Mouse (Mus musculus) heart, embryonic 11.5 days (tissue): ENCODE results near the gene Ifnlr1. TPM values are rescaled to one million over a fixed set of nuclear protein-coding genes. Genes with fewer than 3 reads are reported as not detected.

Experiments
- ATAC-seq: fragments of 200-750 bp; cut with Nextera tagmentation; replicated peaks from 2 replicates; pipeline ENCODE4 v1.8.0; 2017; ENCODE audit warnings: moderate library complexity; ENCODE audit not compliant: insufficient number of reproducible peaks, low FRiP score, low TSS enrichment
- H3K27ac ChIP-seq: fragments of 300-500 bp; sonication (generic); 2 replicates; pipeline ENCODE4 v1.5.1; 2014; ENCODE audit warnings: mild to moderate bottlenecking, low read depth, low read length
- H3K27me3 ChIP-seq: fragments of 300-500 bp; sonication (generic); 2 replicates; pipeline ENCODE4 v1.6.1; 2014; ENCODE audit warnings: mild to moderate bottlenecking, low read length, mixed read lengths; ENCODE audit not compliant: control insufficient read depth, insufficient read depth
- H3K36me3 ChIP-seq: fragments of 300-500 bp; sonication (generic); 2 replicates; pipeline ENCODE4 v1.6.1; 2014; ENCODE audit warnings: mild to moderate bottlenecking, low read length, moderate library complexity, mixed read lengths; ENCODE audit not compliant: control insufficient read depth, insufficient read depth
- H3K4me1 ChIP-seq: fragments of 300-500 bp; sonication (generic); 2 replicates; pipeline ENCODE4 v1.6.1; 2014; ENCODE audit warnings: low read length; ENCODE audit not compliant: control insufficient read depth, insufficient read depth
- H3K4me2 ChIP-seq: fragments of 300-500 bp; sonication (generic); 2 replicates; pipeline ENCODE4 v1.6.1; 2014; ENCODE audit warnings: mild to moderate bottlenecking, moderate library complexity
- H3K4me3 ChIP-seq: fragments of 300-500 bp; sonication (generic); 2 replicates; pipeline ENCODE4 v1.5.1; 2014; ENCODE audit warnings: low read depth, low read length
- H3K9ac ChIP-seq: fragments of 300-500 bp; sonication (generic); 2 replicates; pipeline ENCODE4 v1.6.1; 2014; ENCODE audit warnings: mild to moderate bottlenecking, low read depth, low read length, moderate library complexity
- H3K9me3 ChIP-seq: fragments of 300-500 bp; sonication (generic); replicated peaks from 2 replicates; pipeline ENCODE4 v1.6.1; 2016; ENCODE audit warnings: low read length; ENCODE audit not compliant: control insufficient read depth
- WGBS: fragments of 180-500 bp; shearing (Covaris S2); extraction: QIAGEN DNeasy Blood & Tissue Kit; methylation state at CpG from one replicate; pipeline ENCODE4 v1.1.7; 2014; ENCODE audit not compliant: insufficient replicate concordance; 5-methylcytosine and 5-hydroxymethylcytosine counted together
- polyA plus RNA-seq: library from polyadenylated mRNA; unstranded; fragments of >200 nt; fragmentation: Nextera tagmentation; extraction: Ambion mirVana; gene quantifications from 2 replicates; pipeline ENCODE4 v1.2.1, GENCODE M21; 2014

Gene Ifnlr1
- polyA plus RNA-seq, 1 experiment from 2014 or later = 0.20 TPM

- Histone ChIP-seq H3K27me3 (no peaks in the 10 kb centered on the region; the same call in 1 of the 2 replicates), H3K36me3 (no peaks in the 10 kb centered on the region), H3K9ac (no peak overlapping the region), H3K4me3 (no peak overlapping the region), H3K27ac (peak overlapping the region; percentile 58), H3K9me3 (no peaks in the 10 kb centered on the region), H3K4me2 (0 out of 2 replicates have a peak overlapping the region, but pooled peaks have one; percentile 7), H3K4me1 (peaks cover 48% of the 10 kb centered on the region)
- 54% methylated on average over 12 of the region's 12 CpGs for WGBS
- ATAC-seq = no peak
Observed at GRCm38 (mm10) chr4:135658899-135659298, 27.2 kb upstream of the Ifnlr1 start.

- Histone ChIP-seq H3K27me3 (no peaks in the 10 kb centered on the region; the same call in none of the 2 replicates), H3K4me3 (no peak overlapping the region), H3K36me3 (no peaks in the 10 kb centered on the region), H3K9me3 (no peaks in the 10 kb centered on the region), H3K4me1 (peaks cover 35% of the 10 kb centered on the region), H3K27ac (no peak overlapping the region), H3K9ac (no peak overlapping the region), H3K4me2 (no peak overlapping the region)
- WGBS = 51% methylated on average over 6 of the region's 6 CpGs
- no peak for ATAC-seq
Observed at GRCm38 (mm10) chr4:135661082-135661809, 24.8 kb upstream of the Ifnlr1 start.

GRCm38 (mm10) chr4:135661994-135662393 is 24.1 kb upstream of the Ifnlr1 start:
- H3K4me2 ChIP-seq = no peak overlapping the region
- no peak overlapping the region for H3K9ac ChIP-seq
- no peaks in the 10 kb centered on the region for H3K9me3 ChIP-seq
- peaks cover 29% of the 10 kb centered on the region for H3K4me1 ChIP-seq
- no peaks in the 10 kb centered on the region for H3K36me3 ChIP-seq
- H3K4me3 ChIP-seq = no peak overlapping the region
- no peaks in the 10 kb centered on the region; the same call in none of the 2 replicates for H3K27me3 ChIP-seq
- no peak overlapping the region for H3K27ac ChIP-seq
- WGBS = 81% methylated on average over 6 of the region's 6 CpGs
- ATAC-seq = no peak

- H3K27ac ChIP-seq = no peak overlapping the region
- no peaks in the 10 kb centered on the region for H3K9me3 ChIP-seq
- H3K36me3 ChIP-seq = no peaks in the 10 kb centered on the region
- WGBS = 73% methylated on average over 6 of the region's 6 CpGs
- H3K4me1 ChIP-seq = peaks cover 9% of the 10 kb centered on the region
- no peak overlapping the region for H3K9ac ChIP-seq
- H3K4me3 ChIP-seq = no peak overlapping the region
- no peak for ATAC-seq
- H3K27me3 ChIP-seq = no peaks in the 10 kb centered on the region; the same call in none of the 2 replicates
- H3K4me2 ChIP-seq = no peak overlapping the region
Observed at GRCm38 (mm10) chr4:135664656-135665055, 21.4 kb upstream of the Ifnlr1 start.

GRCm38 (mm10) chr4:135666192-135666975 is 19.7 kb upstream of the Ifnlr1 start:
- 47% methylated on average over 17 of the region's 17 CpGs for WGBS
- Histone ChIP-seq H3K4me2 (0 out of 2 replicates have a peak overlapping the region, but pooled peaks have one; percentile 9), H3K4me1 (peaks cover 3% of the 10 kb centered on the region; the same call in 1 of the 2 replicates), H3K27me3 (no peaks in the 10 kb centered on the region; the same call in none of the 2 replicates), H3K36me3 (no peaks in the 10 kb centered on the region), H3K9me3 (no peaks in the 10 kb centered on the region), H3K9ac (no peak overlapping the region), H3K4me3 (no peak overlapping the region), H3K27ac (no peak overlapping the region)
- no peak for ATAC-seq

GRCm38 (mm10) chr4:135667266-135667844 is 18.7 kb upstream of the Ifnlr1 start:
- WGBS = 15% methylated on average over 16 of the region's 16 CpGs
- H3K9ac ChIP-seq = no peak overlapping the region
- H3K4me1 ChIP-seq = 0 out of 2 replicates have a peak, but pooled peaks cover 3% of the 10 kb centered on the region
- no peaks in the 10 kb centered on the region for H3K36me3 ChIP-seq
- no peaks in the 10 kb centered on the region; the same call in 1 of the 2 replicates for H3K27me3 ChIP-seq
- H3K27ac ChIP-seq = no peak overlapping the region
- no peak for ATAC-seq
- no peak overlapping the region for H3K4me2 ChIP-seq
- no peak overlapping the region for H3K4me3 ChIP-seq
- no peaks in the 10 kb centered on the region for H3K9me3 ChIP-seq

- Histone ChIP-seq H3K27me3 (no peaks in the 10 kb centered on the region), H3K9me3 (no peaks in the 10 kb centered on the region), H3K4me1 (no peaks in the 10 kb centered on the region), H3K27ac (no peak overlapping the region), H3K9ac (no peak overlapping the region), H3K4me2 (no peak overlapping the region), H3K4me3 (no peak overlapping the region), H3K36me3 (no peaks in the 10 kb centered on the region)
- no peak for ATAC-seq
- WGBS = 69% methylated on average over 3 of the region's 3 CpGs
Observed at GRCm38 (mm10) chr4:135673507-135673906, 12.6 kb upstream of the Ifnlr1 start.

GRCm38 (mm10) chr4:135674993-135675392 is 11.1 kb upstream of the Ifnlr1 start:
- ATAC-seq = no peak
- Histone ChIP-seq H3K9ac (no peak overlapping the region), H3K27ac (no peak overlapping the region), H3K4me3 (no peak overlapping the region), H3K9me3 (no peaks in the 10 kb centered on the region), H3K36me3 (no peaks in the 10 kb centered on the region), H3K4me2 (no peak overlapping the region), H3K4me1 (no peaks in the 10 kb centered on the region), H3K27me3 (no peaks in the 10 kb centered on the region)
- WGBS = 62% methylated on average over 9 of the region's 9 CpGs
